Mouse (Mus musculus) kidney, adult 2 months (tissue): ENCODE measurements around the gene 3110001I22Rik.

Source experiments
- CTCF ChIP-seq: fragments of 200-500 bp; conservative IDR thresholded peaks from 2 replicates; pipeline ENCODE4 v1.5.1; 2011; ENCODE audit warnings: low read depth, mild to moderate bottlenecking, control low read depth, low read length, moderate library complexity, mixed read lengths; ENCODE audit not compliant: insufficient read depth, insufficient read length
- POLR2A ChIP-seq: fragments of 200-500 bp; IDR thresholded peaks from one replicate; pipeline ENCODE4 v1.6.1; 2011; ENCODE audit warnings: low read depth, low read length, control low read depth

GRCm38 (mm10) chr16:13678601-13679319, 7.0 kb downstream of the 3110001I22Rik start:
- TF ChIP-seq POLR2A (no peak), CTCF (no peak)
